Mouse (Mus musculus) lung, embryonic 16.5 days (tissue): ENCODE results near the gene 2010111I01Rik. TPM values are rescaled to one million over a fixed set of nuclear protein-coding genes. Genes with fewer than 3 reads are reported as not detected.

Experiments
- ATAC-seq: fragments of 200-750 bp; cut with Nextera tagmentation; 2 replicates; pipeline ENCODE4 v1.8.0; 2017; ENCODE audit warnings: low read depth, mild to moderate bottlenecking, moderate library complexity
- H3K27ac ChIP-seq: fragments of 300-500 bp; sonication (generic); 2 replicates; pipeline ENCODE4 v1.5.1; 2014; ENCODE audit warnings: mild to moderate bottlenecking, control low read depth, low read length
- H3K27me3 ChIP-seq: fragments of 300-500 bp; sonication (generic); 2 replicates; pipeline ENCODE4 v1.6.1; 2014; ENCODE audit warnings: low read depth, low read length, mixed read lengths; ENCODE audit not compliant: control insufficient read depth, insufficient read depth
- H3K36me3 ChIP-seq: fragments of 300-500 bp; sonication (generic); 2 replicates; pipeline ENCODE4 v1.6.1; 2014; ENCODE audit warnings: low read length; ENCODE audit not compliant: control insufficient read depth, insufficient read depth
- H3K4me1 ChIP-seq: fragments of 300-500 bp; sonication (generic); replicated peaks from 2 replicates; pipeline ENCODE4 v1.6.1; 2014; ENCODE audit warnings: low read length, mixed read lengths; ENCODE audit not compliant: control insufficient read depth, insufficient read depth
- H3K4me2 ChIP-seq: fragments of 300-500 bp; sonication (generic); 2 replicates; pipeline ENCODE4 v1.6.1; 2014; ENCODE audit warnings: low read depth, low read length, control low read depth
- H3K4me3 ChIP-seq: fragments of 300-500 bp; sonication (generic); 2 replicates; pipeline ENCODE4 v1.5.1; 2014; ENCODE audit warnings: mild to moderate bottlenecking, low read length, control low read depth
- H3K9ac ChIP-seq: fragments of 300-500 bp; sonication (generic); 2 replicates; pipeline ENCODE4 v1.6.1; 2014; ENCODE audit warnings: low read length, control low read depth
- H3K9me3 ChIP-seq: fragments of 300-500 bp; sonication (generic); 2 replicates; pipeline ENCODE4 v1.6.1; 2016; ENCODE audit warnings: low read length; ENCODE audit not compliant: control insufficient read depth
- WGBS: fragments of 180-500 bp; shearing (Covaris S2); extraction: QIAGEN DNeasy Blood & Tissue Kit; methylation state at CpG from one replicate; pipeline ENCODE4 v1.1.7; 2014; 5-methylcytosine and 5-hydroxymethylcytosine counted together
- polyA plus RNA-seq: library from polyadenylated mRNA; unstranded; fragments of >200 nt; fragmentation: Nextera tagmentation; extraction: Ambion mirVana; gene quantifications from 2 replicates; pipeline ENCODE4 v1.2.1, GENCODE M21; 2015

2010111I01Rik gene
- polyA plus RNA-seq, 1 experiment from 2014 or later: 129 TPM

DNA sequence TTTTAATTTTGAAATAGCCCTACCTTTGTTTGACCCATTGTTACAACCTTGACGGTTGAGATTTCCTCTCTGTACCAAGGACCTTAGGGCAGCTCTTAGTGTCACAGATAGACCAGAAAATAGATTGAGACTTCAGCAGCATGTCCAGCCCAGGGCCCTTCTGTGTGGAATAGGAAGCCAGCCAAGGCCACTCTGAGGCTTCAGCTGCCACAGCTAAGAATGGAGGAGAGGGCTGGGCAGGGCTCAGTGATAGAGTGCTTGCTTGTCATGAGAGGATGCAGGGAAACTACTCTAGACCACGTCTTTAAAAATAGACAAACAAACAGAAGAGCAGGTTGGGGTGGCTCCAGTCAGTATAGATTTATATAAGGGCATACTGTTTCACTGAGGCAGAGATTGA lies 234.9 kb downstream of the 2010111I01Rik start:
- no peaks in the 10 kb centered on the region for H3K27me3 ChIP-seq
- WGBS: 58% methylated on average over 2 of the region's 2 CpGs
- H3K4me1 ChIP-seq: no peaks in the 10 kb centered on the region
- H3K36me3 ChIP-seq: no peaks in the 10 kb centered on the region
- no peaks in the 10 kb centered on the region for H3K9me3 ChIP-seq
- H3K27ac ChIP-seq: no peak overlapping the region
- H3K9ac ChIP-seq: no peak overlapping the region
- H3K4me3 ChIP-seq: no peak overlapping the region
- no peak overlapping the region for H3K4me2 ChIP-seq
- no peak for ATAC-seq

DNA sequence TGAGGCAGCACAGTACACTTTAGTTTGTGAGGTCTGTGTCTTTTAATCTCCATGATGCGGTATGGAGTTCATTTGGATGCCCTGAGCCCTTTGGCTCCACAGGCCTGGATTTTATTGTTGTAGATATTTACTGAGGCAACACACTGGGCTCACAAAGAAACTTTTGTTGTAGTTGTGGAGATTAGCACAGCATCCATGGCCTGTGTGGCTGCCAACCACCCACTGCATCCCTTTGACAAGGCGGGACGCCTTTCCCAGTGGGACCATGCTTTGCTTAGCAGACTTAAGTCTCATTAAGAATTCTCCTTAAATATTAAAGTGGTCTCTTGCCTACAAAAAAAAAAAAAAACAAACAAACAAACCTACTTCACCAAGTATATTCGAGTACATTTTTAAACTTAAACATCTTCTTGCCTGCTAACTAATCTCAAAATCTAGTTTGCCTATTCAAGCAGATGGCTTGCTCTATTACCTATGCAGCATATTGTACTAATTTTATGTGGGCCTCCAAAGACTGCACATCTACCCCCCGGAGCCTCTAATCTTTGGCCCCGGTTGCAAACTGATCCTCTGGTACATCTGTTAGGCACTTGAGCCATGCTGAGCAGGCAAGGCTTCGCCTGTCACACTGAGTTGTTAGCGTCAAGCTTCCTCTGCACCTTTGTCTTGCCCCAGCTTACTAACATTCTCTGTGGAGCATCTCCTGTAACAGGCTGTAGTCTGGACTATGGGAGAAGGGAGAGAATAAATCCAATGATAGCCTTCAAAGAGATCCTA lies 239.0 kb downstream of the 2010111I01Rik start:
- no peaks in the 10 kb centered on the region for H3K9me3 ChIP-seq
- H3K27me3 ChIP-seq: no peaks in the 10 kb centered on the region
- no peaks in the 10 kb centered on the region for H3K4me1 ChIP-seq
- no peak for ATAC-seq
- no peak overlapping the region for H3K4me2 ChIP-seq
- 75% methylated on average over 8 of the region's 8 CpGs for WGBS
- H3K36me3 ChIP-seq: no peaks in the 10 kb centered on the region
- no peak overlapping the region for H3K9ac ChIP-seq
- H3K27ac ChIP-seq: no peak overlapping the region
- no peak overlapping the region for H3K4me3 ChIP-seq

DNA sequence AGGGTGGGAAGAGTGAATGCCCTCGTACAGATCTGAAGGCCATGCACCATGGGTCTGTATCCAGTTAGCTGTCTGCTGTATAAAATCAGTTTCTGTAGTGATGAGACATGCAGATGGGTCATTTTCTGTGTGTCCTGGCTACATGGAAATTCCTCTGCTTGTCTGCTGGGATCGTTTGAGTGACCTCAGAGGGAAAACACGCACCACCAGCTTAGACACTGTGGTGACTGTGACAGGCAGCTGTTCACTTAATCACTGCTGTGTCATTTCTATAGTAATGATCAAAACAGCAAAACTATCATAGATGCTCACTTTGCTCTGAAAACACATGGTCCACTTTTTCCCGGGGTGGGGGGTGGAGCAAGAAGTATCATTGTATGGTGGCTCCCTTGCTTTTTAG lies 241.1 kb downstream of the 2010111I01Rik start:
- ATAC-seq: no peak
- Histone ChIP-seq H3K4me2 (no peak overlapping the region), H3K27me3 (no peaks in the 10 kb centered on the region), H3K4me1 (no peaks in the 10 kb centered on the region), H3K9ac (no peak overlapping the region), H3K4me3 (no peak overlapping the region), H3K27ac (no peak overlapping the region), H3K36me3 (no peaks in the 10 kb centered on the region), H3K9me3 (no peaks in the 10 kb centered on the region)
- WGBS: 69% methylated on average over 4 of the region's 4 CpGs

DNA sequence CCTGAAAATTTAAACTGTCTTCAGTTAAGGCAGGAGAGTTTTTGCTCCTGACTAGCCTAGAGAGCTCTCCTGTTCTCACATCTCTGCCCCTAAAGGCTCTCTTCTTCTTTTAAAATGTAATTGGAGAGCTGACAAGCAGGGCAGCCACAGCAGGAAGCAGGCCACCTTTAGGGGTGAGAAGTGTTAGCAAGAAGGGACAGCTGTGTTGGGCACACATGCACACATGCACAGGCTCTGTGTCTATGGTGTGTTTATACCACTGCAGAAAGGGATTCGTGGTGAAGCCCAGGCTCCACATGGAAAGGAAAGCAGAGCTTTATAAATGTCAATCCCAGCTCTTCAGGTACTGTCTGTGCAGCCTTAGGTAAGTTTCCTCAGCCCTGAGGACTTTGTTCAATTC lies 241.7 kb downstream of the 2010111I01Rik start:
- H3K27me3 ChIP-seq: no peaks in the 10 kb centered on the region
- H3K9me3 ChIP-seq: no peaks in the 10 kb centered on the region
- no peak overlapping the region for H3K4me3 ChIP-seq
- no peak overlapping the region for H3K4me2 ChIP-seq
- 42% methylated on average over 1 of the region's 1 CpGs for WGBS
- H3K27ac ChIP-seq: no peak overlapping the region
- no peaks in the 10 kb centered on the region for H3K36me3 ChIP-seq
- H3K4me1 ChIP-seq: no peaks in the 10 kb centered on the region
- H3K9ac ChIP-seq: no peak overlapping the region
- no peak for ATAC-seq

DNA sequence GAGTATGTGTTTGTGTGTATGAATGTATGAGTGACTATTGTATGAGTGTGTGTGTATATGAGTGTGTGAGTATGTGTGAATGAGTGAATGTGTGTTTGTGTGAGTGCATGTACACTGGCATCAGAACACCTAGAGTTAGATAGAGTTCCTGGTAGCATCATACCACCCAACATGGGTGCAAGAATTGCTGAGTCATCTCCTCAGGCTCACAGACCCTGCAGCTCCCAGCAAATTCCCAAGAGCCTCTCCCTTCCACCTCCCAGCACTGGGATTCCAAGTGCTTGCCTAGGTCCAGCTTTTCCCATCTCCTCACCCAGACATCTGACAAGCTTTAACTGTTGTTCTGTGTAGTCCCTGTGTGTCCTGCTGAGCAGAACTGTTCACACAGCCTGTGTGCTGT lies 251.8 kb downstream of the 2010111I01Rik start:
- H3K4me2 ChIP-seq: no peak overlapping the region
- H3K27ac ChIP-seq: no peak overlapping the region
- no peak overlapping the region for H3K4me3 ChIP-seq
- H3K9ac ChIP-seq: no peak overlapping the region
- no peaks in the 10 kb centered on the region for H3K4me1 ChIP-seq
- ATAC-seq: no peak
- no peaks in the 10 kb centered on the region for H3K27me3 ChIP-seq
- H3K9me3 ChIP-seq: no peaks in the 10 kb centered on the region
- H3K36me3 ChIP-seq: no peaks in the 10 kb centered on the region

DNA sequence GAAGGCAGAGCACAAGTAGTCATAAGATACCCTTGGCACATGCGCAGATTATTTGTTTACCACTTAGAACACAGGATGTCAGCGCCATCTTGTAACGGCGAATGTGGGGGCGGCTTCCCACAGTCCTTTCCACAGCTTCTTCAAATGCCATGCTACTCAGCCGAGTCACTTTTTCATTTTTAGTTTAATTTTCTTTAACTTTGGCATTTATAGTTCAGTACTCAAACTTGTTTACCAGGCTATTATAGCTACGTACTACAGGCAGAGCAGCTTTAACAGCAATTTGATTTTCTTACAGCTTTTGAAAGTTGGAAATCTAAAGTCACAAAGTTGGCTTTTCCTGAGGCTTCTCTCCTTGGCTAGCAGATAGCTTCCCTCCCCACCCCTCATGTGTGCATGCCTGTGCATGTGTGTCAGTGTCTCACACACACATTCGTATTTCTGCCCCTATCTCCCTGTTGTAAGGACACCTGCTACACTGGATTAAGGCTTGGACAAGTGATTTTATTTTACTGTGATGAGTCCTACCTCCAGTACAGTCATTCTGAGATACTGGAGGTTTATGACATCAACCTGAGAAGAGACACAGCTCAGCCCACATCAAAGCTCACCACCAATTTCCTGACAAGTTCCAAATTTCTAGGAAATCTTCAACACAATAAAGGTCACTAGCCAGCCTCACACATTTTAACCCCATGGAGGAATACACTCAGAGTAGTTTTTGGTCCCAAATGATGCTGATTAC lies 258.5 kb downstream of the 2010111I01Rik start:
- ATAC-seq: no peak
- H3K27ac ChIP-seq: no peak overlapping the region
- 91% methylated on average over 7 of the region's 8 CpGs for WGBS
- no peak overlapping the region for H3K9ac ChIP-seq
- H3K27me3 ChIP-seq: no peaks in the 10 kb centered on the region
- H3K4me1 ChIP-seq: no peaks in the 10 kb centered on the region
- no peaks in the 10 kb centered on the region for H3K9me3 ChIP-seq
- no peak overlapping the region for H3K4me2 ChIP-seq
- H3K4me3 ChIP-seq: no peak overlapping the region
- H3K36me3 ChIP-seq: no peaks in the 10 kb centered on the region

DNA sequence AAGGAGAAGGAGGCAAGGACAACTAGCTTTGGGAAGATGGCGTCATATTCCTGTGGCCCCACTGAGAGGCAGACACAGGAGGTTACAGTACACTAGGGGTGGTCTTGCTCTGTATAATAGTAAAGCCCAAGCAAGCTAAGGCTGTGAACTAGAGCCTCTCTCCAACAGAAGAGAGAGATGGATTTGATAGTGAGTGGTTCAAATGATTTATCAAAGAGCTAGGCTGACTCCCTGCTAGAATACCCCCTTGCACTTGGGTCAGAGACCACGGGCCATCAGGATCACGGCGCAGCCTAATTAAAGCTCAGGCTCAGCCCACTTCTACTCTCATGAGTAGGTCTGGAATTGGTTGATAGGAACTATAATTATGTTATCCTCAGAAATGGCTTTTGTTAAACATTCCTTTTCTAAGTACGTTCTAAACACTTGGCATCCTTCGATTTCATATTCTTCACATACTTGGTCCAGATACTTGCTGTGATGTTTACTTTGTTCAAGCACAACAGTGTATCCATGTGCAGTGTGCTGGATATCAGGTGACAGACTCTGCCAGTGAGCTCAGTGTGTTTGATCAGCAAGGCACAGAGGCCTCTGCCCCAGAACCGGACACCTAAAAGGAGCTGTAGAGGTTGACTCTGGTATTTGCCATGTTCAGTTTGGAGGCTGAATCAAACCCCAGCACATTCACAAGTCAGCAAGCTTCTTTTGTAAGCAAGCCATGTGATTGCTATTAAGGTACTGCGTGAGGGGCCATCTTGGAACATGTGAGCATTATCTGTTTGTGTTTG lies 261.3 kb downstream of the 2010111I01Rik start:
- no peak overlapping the region for H3K4me2 ChIP-seq
- no peak overlapping the region for H3K9ac ChIP-seq
- no peaks in the 10 kb centered on the region for H3K9me3 ChIP-seq
- no peaks in the 10 kb centered on the region for H3K27me3 ChIP-seq
- no peak overlapping the region for H3K4me3 ChIP-seq
- 69% methylated on average over 8 of the region's 8 CpGs for WGBS
- no peaks in the 10 kb centered on the region; the same call in 1 of the 2 replicates for H3K4me1 ChIP-seq
- no peak for ATAC-seq
- no peak overlapping the region for H3K27ac ChIP-seq
- no peaks in the 10 kb centered on the region for H3K36me3 ChIP-seq

DNA sequence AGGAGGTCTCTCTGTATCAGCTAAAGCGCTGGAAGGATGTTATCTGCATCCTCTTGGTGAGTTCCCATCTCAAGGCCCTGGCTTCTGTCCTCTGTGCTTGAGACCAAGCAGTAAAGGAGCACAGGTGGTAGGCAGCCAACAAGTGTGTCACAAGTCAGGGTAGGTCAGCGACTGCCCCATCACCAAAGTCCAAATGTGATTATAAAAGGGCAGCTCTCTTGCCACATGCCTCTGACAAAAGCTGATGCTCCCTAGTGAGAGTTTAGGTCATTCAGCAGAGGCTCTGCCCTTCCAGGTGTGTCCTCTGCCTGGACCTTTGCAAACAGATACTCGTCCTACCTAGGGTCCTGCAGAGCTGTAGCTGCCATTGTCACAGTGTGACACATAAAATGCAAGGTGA lies 263.1 kb downstream of the 2010111I01Rik start:
- Histone ChIP-seq H3K9me3 (no peaks in the 10 kb centered on the region), H3K36me3 (no peaks in the 10 kb centered on the region), H3K27ac (no peak overlapping the region), H3K4me1 (peaks cover 9% of the 10 kb centered on the region), H3K4me3 (no peak overlapping the region), H3K9ac (no peak overlapping the region), H3K4me2 (no peak overlapping the region), H3K27me3 (no peaks in the 10 kb centered on the region)
- WGBS: 72% methylated on average over 3 of the region's 3 CpGs
- no peak for ATAC-seq
